ENCODE assay signal across 15 mouse cellular contexts in the genomic region with DNA sequence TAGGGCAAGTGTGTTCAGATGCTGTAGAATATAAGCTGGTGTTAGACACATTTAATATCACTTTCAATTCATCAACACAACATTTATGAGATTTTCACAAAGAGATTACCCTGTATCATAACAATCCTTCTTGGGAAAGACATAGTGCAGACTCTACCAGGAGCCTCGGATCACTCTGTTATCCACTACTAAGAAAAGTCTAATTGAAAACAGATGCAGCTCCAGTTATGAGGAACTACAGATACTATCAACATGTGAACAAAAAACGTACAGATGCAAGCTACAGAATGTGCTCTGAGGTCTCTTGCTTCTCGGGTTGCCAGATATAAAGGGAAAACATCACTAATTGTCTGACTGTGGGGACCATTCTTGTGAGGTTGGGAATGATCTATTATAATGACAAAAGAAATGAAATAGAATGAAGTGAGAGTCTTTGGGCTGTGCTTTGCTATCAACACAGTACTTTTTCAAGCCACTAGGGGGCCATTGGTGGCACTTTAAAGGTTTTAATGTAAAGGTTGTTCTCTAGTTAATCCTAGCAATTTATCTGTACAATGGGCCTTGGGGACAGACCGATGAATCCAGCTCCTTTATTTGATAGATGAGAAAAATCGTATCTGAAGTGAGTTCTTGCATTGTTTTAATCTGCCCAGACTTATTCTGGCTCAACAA.
DNase-seq lines count a peak whose midpoint lies in the region; ATAC-seq and TF ChIP-seq lines count a peak whose summit lies in the region.
"Had no signal": no experiment of that assay in that cellular context is flagged by ENCODE, and none has a peak within 500 bp of the region (broad histone marks: within the 10 kb centered on the region; RNA-seq: fewer than 3 reads in every experiment).

No protein-coding gene starts in this region.

- in situ Hi-C loops in CH12.LX (cut with MboI; ENCODE audit: low pct_ligation_motif_present, low pct_unique_long_range_greater_than_20kb, low sequenced_read_pairs), result loop anchor here (25.0 kb wide), 1 partner anchor 188 kb away; no protein-coding TSS in a partner anchor

- no peak overlapping the region for H3K4me3 ChIP-seq in kidney, postnatal 0 days (replicated peaks; ENCODE audit: low read depth, low read length)
- H3K4me3 ChIP-seq in CH12.LX (replicated peaks in 1 of 3; ENCODE audit: low read depth in 2 of 3, low read length in 2 of 3, poor library complexity in 1 of 3), result no peak overlapping the region
- no peak overlapping the region for H3K4me3 ChIP-seq in embryonic facial prominence, embryonic 15.5 days (replicated peaks)
- H3K4me3 ChIP-seq: hindbrain, embryonic 12.5 days; limb, embryonic 15.5 days; midbrain, embryonic 12.5 days had no signal

- no peaks in the 10 kb centered on the region for H3K36me3 ChIP-seq in kidney, postnatal 0 days (ENCODE audit: insufficient read depth, low read length)
- H3K36me3 ChIP-seq in CH12.LX (replicated peaks in 1 of 2; ENCODE audit: control insufficient read depth in 1 of 2, insufficient read depth in 1 of 2, low read length in 1 of 2), result no peaks in the 10 kb centered on the region
- no peaks in the 10 kb centered on the region for H3K36me3 ChIP-seq in embryonic facial prominence, embryonic 15.5 days
- H3K36me3 ChIP-seq: hindbrain, embryonic 12.5 days; limb, embryonic 15.5 days; midbrain, embryonic 12.5 days had no signal

- peak; percentile 65 for TF ChIP-seq CTCF in kidney, postnatal 0 days (IDR thresholded peaks at IDR 0.05; ENCODE audit: low read depth)
- TF ChIP-seq CTCF in CH12.LX (conservative IDR thresholded peaks at IDR 0.05 in 1 of 2, IDR thresholded peaks at IDR 0.05 in 1 of 2; ENCODE audit: low read depth in 2 of 2, low read length in 2 of 2), result peak; percentile 46 to 68; a peak in 3 of 4 replicates

- H3K4me2 ChIP-seq in kidney, postnatal 0 days (ENCODE audit: low read length), result no peak overlapping the region
- peak overlapping the region; percentile 78 for H3K4me2 ChIP-seq in CH12.LX (ENCODE audit: insufficient read depth, low read depth, poor library complexity, severe bottlenecking)
- H3K4me2 ChIP-seq in embryonic facial prominence, embryonic 15.5 days (replicated peaks), result no peak overlapping the region
- H3K4me2 ChIP-seq: hindbrain, embryonic 12.5 days; limb, embryonic 15.5 days; midbrain, embryonic 12.5 days had no signal

- TF ChIP-seq EP300 in CH12.LX (IDR thresholded peaks at IDR 0.05; ENCODE audit: low read length), result no peak

- DNase-seq in kidney, postnatal 0 days (ENCODE audit: low spot score), result peak; percentile 27
- DNase-seq in kidney, postnatal 4 days, result no peak
- peak; percentile 7 for DNase-seq in 416B (ENCODE audit: low read depth)
- DNase-seq in CH12.LX (ENCODE audit: extremely low read depth), result peak; percentile 22
- no peak for DNase-seq in urinary bladder, postnatal 25 days (ENCODE audit: low spot score)
- DNase-seq in testis, postnatal 10 days (ENCODE audit: low spot score), result no peak
- DNase-seq in gastrocnemius, postnatal 10 days, result no peak
- DNase-seq: adrenal gland, postnatal 36 days; cerebellum, adult 9-11 months; thymus, postnatal 25 days had no signal

- WGBS in kidney, postnatal 0 days, result 72% methylated on average over 5 of the region's 5 CpGs
- 53% methylated on average over 5 of the region's 5 CpGs for WGBS in embryonic facial prominence, embryonic 15.5 days

- no peaks in the 10 kb centered on the region for H3K9me3 ChIP-seq in kidney, postnatal 0 days (replicated peaks; ENCODE audit: low read length)
- no peaks in the 10 kb centered on the region for H3K9me3 ChIP-seq in CH12.LX (replicated peaks; ENCODE audit: low read length)
- no peaks in the 10 kb centered on the region for H3K9me3 ChIP-seq in embryonic facial prominence, embryonic 15.5 days (replicated peaks)
- H3K9me3 ChIP-seq: hindbrain, embryonic 12.5 days; limb, embryonic 15.5 days; midbrain, embryonic 12.5 days had no signal

- TF ChIP-seq RAD21 in CH12.LX (IDR thresholded peaks at IDR 0.05; ENCODE audit: low read depth, low read length), result peak; percentile 33

- dilution Hi-C loops in CH12.LX (cut with MboI; ENCODE audit: extremely low pct_ligation_motif_present, extremely low pct_unique_long_range_greater_than_20kb, low sequenced_read_pairs), result no loop called here

- no peak overlapping the region for H3K27ac ChIP-seq in kidney, postnatal 0 days
- H3K27ac ChIP-seq in CH12.LX (ENCODE audit: insufficient read depth, low read depth), result no peak overlapping the region
- H3K27ac ChIP-seq in embryonic facial prominence, embryonic 15.5 days (replicated peaks), result no peak overlapping the region
- H3K27ac ChIP-seq: hindbrain, embryonic 12.5 days; limb, embryonic 15.5 days; midbrain, embryonic 12.5 days had no signal

- H3K4me1 ChIP-seq in kidney, postnatal 0 days (replicated peaks; ENCODE audit: insufficient read depth, low read length), result no peaks in the 10 kb centered on the region
- peaks cover 2% of the 10 kb centered on the region in 2 experiments; a peak in 3 of 4 replicates for H3K4me1 ChIP-seq in CH12.LX (ENCODE audit: control insufficient read depth in 1 of 2, insufficient read depth in 2 of 2)
- H3K4me1 ChIP-seq in embryonic facial prominence, embryonic 15.5 days, result no peaks in the 10 kb centered on the region
- H3K4me1 ChIP-seq: hindbrain, embryonic 12.5 days; limb, embryonic 15.5 days; midbrain, embryonic 12.5 days had no signal

- no peaks in the 10 kb centered on the region for H3K27me3 ChIP-seq in kidney, postnatal 0 days (ENCODE audit: insufficient read depth, low read length)
- H3K27me3 ChIP-seq in CH12.LX (replicated peaks), result no peaks in the 10 kb centered on the region
- no peaks in the 10 kb centered on the region for H3K27me3 ChIP-seq in embryonic facial prominence, embryonic 15.5 days
- H3K27me3 ChIP-seq: hindbrain, embryonic 12.5 days; limb, embryonic 15.5 days; midbrain, embryonic 12.5 days; Patski had no signal

- H3K9ac ChIP-seq in kidney, postnatal 0 days (ENCODE audit: low read depth, low read length), result no peak overlapping the region
- H3K9ac ChIP-seq in CH12.LX (ENCODE audit: insufficient read depth, low read depth), result no peak overlapping the region; the same call in 1 of the 2 replicates
- H3K9ac ChIP-seq in embryonic facial prominence, embryonic 15.5 days, result no peak overlapping the region
- H3K9ac ChIP-seq: hindbrain, embryonic 12.5 days; limb, embryonic 15.5 days; midbrain, embryonic 12.5 days had no signal

- ATAC-seq in kidney, postnatal 0 days (replicated peaks; ENCODE audit: low FRiP score, low read depth), result no peak
- ATAC-seq in embryonic facial prominence, embryonic 15.5 days (ENCODE audit: insufficient number of reproducible peaks, low FRiP score, low TSS enrichment, low read depth), result peak; percentile 63; the same call in 1 of the 2 replicates
- ATAC-seq: Patski had no signal

- no peak for TF ChIP-seq POLR2A in CH12.LX (IDR thresholded peaks at IDR 0.05; ENCODE audit: low read depth, low read length)

- H3K79me2 ChIP-seq in CH12.LX (replicated peaks; ENCODE audit: control insufficient read depth, extremely low read depth, insufficient read depth, poor library complexity, severe bottlenecking), result no peaks in the 10 kb centered on the region

TF ChIP-seq in CH12.LX, 34 proteins besides CTCF, POLR2A, EP300 and RAD21:
- TF ChIP-seq SMC3 (IDR thresholded peaks at IDR 0.05; ENCODE audit: low read depth, low read length) (peak; percentile 58), MAX (IDR thresholded peaks at IDR 0.05; ENCODE audit: low read length) (no peak), IRF4 (IDR thresholded peaks at IDR 0.05; ENCODE audit: low read depth, low read length) (no peak)

Comparison
In these comparisons a context has a peak if more than half of its experiments do, and no peak if none do; other contexts are left out.
1. DNase-seq: peak in kidney, postnatal 0 days (single experiment), 416B (single experiment) and CH12.LX (single experiment); none in kidney, postnatal 4 days (0 of 2), urinary bladder, postnatal 25 days (single experiment), testis, postnatal 10 days (single experiment) and gastrocnemius, postnatal 10 days (single experiment).